Mouse (Mus musculus) bone marrow, adult 2 months (tissue): ENCODE results near the gene Teddm1b. TPM values are rescaled to one million over a fixed set of nuclear protein-coding genes. Genes with fewer than 3 reads are reported as not detected.
A peak's percentile ranks its signal among the peaks of the same experiment; 100 is the strongest.

Source experiments
- H3K27ac ChIP-seq: fragments of 200-500 bp; 2 replicates; pipeline ENCODE4 v1.5.1; 2012; ENCODE audit warnings: low read depth, mild to moderate bottlenecking, control low read depth, inconsistent platforms, low read length; ENCODE audit not compliant: control insufficient read depth, poor library complexity, insufficient read depth
- H3K4me1 ChIP-seq: fragments of 200-500 bp; 2 replicates; pipeline ENCODE4 v1.6.1; 2011; ENCODE audit warnings: low read length; ENCODE audit not compliant: control insufficient read depth, insufficient read depth
- H3K4me3 ChIP-seq: fragments of 200-500 bp; replicated peaks from 2 replicates; pipeline ENCODE3; 2011; ENCODE audit warnings: mild to moderate bottlenecking, low read depth, low read length, control low read depth; ENCODE audit not compliant: control insufficient read depth
- CTCF ChIP-seq: fragments of 200-500 bp; IDR thresholded peaks from 2 replicates; pipeline ENCODE4 v1.5.1; 2011; ENCODE audit warnings: low read length, control low read depth; ENCODE audit not compliant: control insufficient read depth, insufficient read depth
- POLR2A ChIP-seq: fragments of 200-500 bp; IDR thresholded peaks from 2 replicates; pipeline ENCODE4 v1.6.1; 2011; ENCODE audit warnings: low read depth, mild to moderate bottlenecking, control low read depth, low read length, borderline replicate concordance; ENCODE audit not compliant: control insufficient read depth
- WGBS: fragments of 180-500 bp; shearing (Covaris S2); methylation state at CpG from one replicate; pipeline ENCODE4 v1.1.7; 2018; 5-methylcytosine and 5-hydroxymethylcytosine counted together
- polyA plus RNA-seq: library from polyadenylated mRNA; stranded (reverse); fragments of >200 nt; gene quantifications from 2 replicates; pipeline ENCODE4 v1.2.4, GENCODE M21; 2011; ENCODE audit warnings: low replicate concordance; ENCODE audit not compliant: missing spikeins, insufficient read depth, insufficient read length

The Teddm1b gene
- polyA plus RNA-seq, 1 experiment, result not detected

DNA sequence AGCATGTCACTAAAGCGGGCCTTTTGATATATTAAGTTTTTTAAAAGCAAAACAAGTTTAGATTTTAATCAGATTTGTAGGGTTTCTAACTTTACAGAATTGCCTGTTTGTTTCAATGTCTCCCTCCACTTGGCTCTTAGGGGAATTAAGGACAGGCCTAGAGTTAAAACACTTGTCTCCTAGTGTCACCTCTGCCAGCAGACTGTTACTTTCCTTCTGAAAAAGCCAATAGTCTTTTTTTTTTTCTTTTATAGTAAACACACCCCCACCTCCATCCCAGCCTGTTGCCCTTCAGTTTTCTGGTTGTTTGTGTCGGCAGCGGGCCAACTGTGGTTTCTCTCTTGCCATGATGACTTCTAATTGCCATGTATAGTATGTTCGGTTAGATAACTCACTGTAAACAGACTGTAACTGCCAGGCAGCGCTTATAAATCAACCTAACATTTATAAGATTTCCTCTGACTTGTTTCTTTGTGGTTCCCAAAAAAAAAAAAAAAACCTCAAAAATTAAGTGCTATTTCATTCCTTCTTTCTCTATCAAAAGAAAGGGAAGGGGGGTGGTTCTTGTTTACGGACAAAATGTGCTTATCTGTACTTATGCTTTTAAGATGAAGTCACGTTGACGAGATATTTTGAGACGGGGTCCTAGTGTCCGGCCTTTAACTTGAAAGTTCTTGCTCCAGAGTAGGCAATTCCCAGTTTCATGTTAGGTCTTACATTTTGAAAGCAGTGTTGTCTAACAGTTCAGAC lies 35.2 kb downstream of the Teddm1b start:
- Histone ChIP-seq H3K4me3 (no peak overlapping the region), H3K4me1 (peaks cover 3% of the 10 kb centered on the region), H3K27ac (peak overlapping the region; percentile 30; the same call in 1 of the 2 replicates)
- no peak for TF ChIP-seq POLR2A
- TF ChIP-seq CTCF, result no peak
- 26% methylated on average over 10 of the region's 10 CpGs for WGBS

DNA sequence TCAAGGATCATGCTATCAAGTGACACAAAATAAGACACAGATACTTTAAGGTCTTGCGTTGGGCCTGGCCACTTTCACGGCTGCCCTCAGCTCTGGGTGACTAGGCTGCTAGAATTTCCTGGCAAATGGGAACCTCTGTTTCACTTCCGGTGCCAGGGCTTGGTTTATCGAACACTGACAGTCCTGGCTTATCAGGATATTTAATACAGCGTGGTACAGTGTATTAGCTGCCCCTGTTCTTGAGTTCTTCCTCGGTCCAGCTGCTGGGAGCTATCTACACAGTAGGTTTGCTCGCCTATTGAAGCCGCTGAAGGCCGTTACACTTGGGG lies 35.8 kb downstream of the Teddm1b start:
- H3K4me1 ChIP-seq, result peaks cover 3% of the 10 kb centered on the region
- no peak overlapping the region for H3K4me3 ChIP-seq
- TF ChIP-seq POLR2A (no peak), CTCF (no peak)
- WGBS, result 34% methylated on average over 9 of the region's 9 CpGs
- peak overlapping the region; percentile 30; the same call in 1 of the 2 replicates for H3K27ac ChIP-seq

DNA sequence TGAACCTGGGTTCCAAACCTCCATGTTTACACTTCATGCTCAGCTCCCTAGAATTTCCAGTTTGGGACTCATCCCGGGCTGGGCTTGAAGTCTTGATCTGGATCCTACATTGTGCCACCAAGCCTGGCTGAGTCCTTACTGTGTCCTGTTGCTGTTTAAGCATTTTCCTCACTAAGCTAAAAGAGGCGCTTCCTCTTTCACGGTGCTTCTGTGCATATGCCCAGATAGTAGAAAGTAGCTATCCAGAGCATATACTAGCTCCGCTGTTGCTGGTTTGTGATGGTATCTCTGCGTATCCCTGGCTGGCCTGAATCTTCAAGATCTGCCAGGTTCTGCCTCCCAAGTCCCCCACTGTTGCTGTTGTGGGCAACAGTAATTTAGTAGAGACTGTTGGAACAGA lies 36.3 kb downstream of the Teddm1b start:
- WGBS, result 34% methylated on average over 5 of the region's 5 CpGs
- no peak overlapping the region for H3K27ac ChIP-seq

DNA sequence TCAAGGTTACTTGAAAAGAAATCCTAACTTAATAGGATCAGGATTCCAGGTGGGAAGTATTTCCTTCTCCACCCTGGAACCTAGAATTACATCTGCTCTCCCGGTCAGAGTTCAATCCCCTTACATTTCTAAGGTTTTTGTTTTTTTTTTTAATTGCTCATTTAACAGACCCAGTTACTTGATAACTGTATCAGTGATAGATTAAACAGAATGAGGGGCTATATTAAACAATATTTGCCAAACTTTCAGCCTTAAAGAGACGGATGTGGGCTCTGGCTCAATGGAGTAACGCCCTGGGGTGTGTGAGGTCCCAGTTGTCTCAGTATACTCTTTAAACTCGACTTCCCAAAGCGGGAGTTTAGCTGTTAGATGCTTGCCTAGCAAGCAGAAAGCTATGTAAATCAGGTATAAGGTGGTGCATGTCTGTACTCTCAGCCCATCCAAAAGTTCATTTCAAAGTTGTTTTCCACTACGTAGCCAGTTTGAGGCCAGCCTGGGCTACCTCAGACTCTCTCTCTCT lies 37.2 kb downstream of the Teddm1b start:
- no peak overlapping the region for H3K27ac ChIP-seq
- TF ChIP-seq CTCF, result no peak
- no peak for TF ChIP-seq POLR2A

More for the DNA sequence above, 36.3 kb downstream of the Teddm1b start:
- Histone ChIP-seq H3K4me1 (peaks cover 3% of the 10 kb centered on the region), H3K4me3 (no peak overlapping the region)
- no peak for TF ChIP-seq POLR2A
- no peak for TF ChIP-seq CTCF

DNA sequence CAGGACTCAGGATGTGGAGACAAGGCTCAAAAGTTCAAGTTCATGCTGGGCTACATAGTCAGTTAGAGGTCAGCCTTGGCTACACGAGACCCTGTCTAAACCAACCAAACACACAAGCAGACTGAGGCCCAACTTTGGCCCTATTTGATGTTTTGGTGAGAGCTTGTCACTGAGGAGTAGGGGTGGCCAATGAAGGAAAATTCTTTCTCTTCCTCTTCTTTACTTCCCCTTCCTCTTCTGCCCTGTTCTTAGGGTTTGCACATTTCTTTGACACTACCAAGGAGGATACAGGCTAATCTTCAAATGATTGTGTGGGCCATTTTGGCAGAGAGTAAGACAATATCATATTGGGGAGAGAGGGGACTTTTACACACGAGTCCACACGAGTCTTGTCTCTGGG lies 39.7 kb downstream of the Teddm1b start:
- Histone ChIP-seq H3K4me3 (no peak overlapping the region), H3K4me1 (peaks cover 3% of the 10 kb centered on the region), H3K27ac (no peak overlapping the region)
- no peak for TF ChIP-seq CTCF
- WGBS, result 51% methylated on average over 3 of the region's 3 CpGs

More for the DNA sequence above, 37.2 kb downstream of the Teddm1b start:
- peaks cover 3% of the 10 kb centered on the region for H3K4me1 ChIP-seq
- 82% methylated on average over 6 of the region's 6 CpGs for WGBS
- no peak overlapping the region for H3K4me3 ChIP-seq

DNA sequence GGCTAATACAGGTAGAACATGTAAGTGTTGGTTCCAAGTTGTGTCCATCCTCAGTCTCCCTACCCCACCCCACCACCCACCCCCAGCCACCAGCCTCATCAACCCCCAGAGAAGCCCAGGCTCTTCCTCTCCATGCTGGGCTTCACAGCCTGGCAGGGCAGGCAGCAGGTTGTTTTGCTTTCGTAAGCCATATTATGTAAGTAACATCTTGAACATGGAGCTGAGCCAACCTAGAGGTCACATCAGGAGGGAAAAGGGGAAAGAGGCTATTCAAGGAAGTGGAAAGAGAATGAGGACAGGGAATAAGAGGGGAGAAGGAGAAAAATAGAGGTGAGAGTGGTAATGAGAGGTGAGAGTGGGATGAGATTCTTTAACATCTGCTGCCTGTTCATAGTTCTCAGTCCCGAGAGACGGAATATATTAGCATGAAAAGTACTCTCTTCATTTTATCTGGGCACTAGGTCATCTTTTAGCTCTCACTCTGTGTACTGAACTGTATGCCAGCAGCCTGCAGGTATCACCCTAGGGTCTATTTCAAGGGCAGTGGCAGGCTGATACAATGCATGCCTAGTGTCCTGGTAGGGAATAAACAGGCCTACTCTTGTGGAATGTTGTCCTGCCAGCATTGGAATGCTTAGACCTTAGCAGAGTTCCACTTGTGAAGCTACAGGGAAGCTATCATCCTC lies 44.5 kb downstream of the Teddm1b start:
- Histone ChIP-seq H3K4me3 (no peak overlapping the region), H3K4me1 (peaks cover 2% of the 10 kb centered on the region), H3K27ac (no peak overlapping the region)
- 56% methylated on average over 3 of the region's 3 CpGs for WGBS
- no peak for TF ChIP-seq POLR2A

DNA sequence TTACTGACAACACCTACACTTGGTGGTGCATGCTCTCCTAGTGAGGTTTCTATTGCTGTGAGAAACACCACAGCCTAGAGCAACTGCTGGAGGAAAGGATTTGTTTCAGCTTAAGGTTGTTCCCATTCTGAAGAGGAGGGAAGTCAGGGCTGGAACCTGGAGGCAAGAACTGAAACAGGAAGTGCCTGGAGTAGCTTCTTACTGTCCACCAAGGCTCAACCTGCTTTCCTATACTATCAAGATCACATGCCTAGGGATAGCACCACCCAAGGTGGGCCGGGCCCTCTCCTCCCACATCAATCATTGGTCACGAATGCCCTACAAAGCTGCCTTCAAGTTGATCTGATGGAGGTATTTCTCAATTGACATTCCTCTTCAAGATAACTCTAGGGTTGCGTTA lies 47.5 kb downstream of the Teddm1b start:
- Histone ChIP-seq H3K4me1 (no peaks in the 10 kb centered on the region), H3K27ac (no peak overlapping the region), H3K4me3 (no peak overlapping the region)
- 91% methylated on average over 3 of the region's 3 CpGs for WGBS
- no peak for TF ChIP-seq POLR2A
- no peak for TF ChIP-seq CTCF

DNA sequence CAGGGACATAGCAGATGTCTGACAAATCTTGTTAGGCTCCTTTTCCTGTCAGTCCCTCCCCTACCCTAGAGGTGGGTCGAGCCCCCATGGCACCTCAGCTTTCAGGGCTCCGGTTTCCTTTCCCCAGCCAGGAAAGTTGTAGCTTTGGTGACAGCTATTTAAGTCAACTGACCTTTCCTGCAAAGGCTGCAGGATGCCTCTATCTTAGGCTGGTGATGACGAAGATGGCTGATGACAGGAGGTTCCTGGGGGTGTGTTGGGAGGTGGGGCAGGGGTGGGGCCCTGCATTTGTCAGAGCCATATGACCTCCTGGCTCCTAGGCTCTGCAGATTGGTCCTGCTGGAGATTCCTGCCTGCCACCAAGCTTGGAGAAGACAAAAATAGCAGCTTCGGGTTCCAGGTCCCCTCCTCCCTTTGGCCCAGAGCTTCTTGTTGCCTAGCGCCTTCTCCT lies 48.5 kb downstream of the Teddm1b start:
- 67% methylated on average over 5 of the region's 5 CpGs for WGBS
- no peak overlapping the region for H3K27ac ChIP-seq
- TF ChIP-seq POLR2A, result no peak
- no peak for TF ChIP-seq CTCF
- no peaks in the 10 kb centered on the region for H3K4me1 ChIP-seq
- no peak overlapping the region for H3K4me3 ChIP-seq
